Mouse (Mus musculus) lung, postnatal 10 days (tissue): ENCODE results near the gene Brms1.
"Not testable (repeated sequence)": the region's sequence is repeated elsewhere in the genome, so short reads cannot be mapped to it uniquely, and the experiment has no call there.

Source experiments
- DNase-seq: peaks from one replicate; pipeline ENCODE4 v3.0.0; 2021

The Brms1 gene

DNA sequence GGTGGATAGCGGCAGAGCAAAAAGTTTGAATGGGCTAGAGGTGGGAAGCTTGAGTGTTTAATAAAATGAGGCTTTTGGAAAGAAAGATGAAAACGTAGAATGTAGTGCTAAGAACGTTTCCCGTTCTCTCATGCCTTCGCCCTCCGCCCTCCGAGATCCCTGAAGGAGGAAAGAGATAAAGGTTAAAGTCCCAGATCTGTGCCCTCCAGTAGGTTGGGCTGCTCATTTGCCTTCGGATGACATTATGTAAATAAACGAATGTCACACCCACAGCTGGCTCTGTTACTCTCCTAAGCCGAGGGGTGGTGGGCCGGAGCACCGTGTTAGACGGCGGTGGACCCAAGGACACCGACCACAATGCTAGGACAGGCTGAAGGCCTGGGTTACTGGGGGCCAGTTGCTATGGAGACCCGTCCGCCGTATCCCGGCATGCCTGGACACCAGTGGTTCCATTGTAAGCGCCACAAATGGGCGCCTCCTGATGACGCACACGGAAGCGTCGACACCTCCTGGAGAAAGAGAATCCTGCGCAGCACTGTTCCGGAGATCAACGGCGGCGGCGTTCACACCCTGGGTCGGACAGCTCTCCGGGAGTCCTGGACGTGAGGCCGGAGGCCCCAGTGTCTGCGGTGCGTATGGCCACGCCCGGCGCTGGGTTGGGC is at the start of gene Brms1:
Gene Brms1, plus strand, starts transcription at position 493 of the 662 bp plus-strand sequence.
- peak; percentile 95 for DNase-seq

DNA sequence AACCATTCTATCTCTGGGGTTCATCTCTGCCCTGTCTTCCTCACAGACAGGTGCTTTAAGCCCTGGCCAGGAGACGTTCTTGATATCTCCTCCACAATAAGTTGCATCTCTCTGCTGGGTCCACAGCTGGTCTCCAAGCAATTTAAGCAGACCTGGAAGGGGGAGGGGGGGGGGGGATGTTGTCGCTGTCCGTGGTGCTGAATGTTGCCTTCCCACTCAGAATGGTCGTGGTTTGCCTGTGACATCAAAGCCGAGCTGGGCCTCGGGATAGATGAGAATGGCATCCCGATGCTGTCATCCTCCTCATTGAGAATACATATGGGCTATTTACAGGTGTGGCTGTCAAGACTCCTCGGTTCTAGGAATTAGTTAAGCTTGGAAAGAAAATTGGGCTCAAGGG is 48.8 kb upstream of the Brms1 start:
- DNase-seq, result no peak

DNA sequence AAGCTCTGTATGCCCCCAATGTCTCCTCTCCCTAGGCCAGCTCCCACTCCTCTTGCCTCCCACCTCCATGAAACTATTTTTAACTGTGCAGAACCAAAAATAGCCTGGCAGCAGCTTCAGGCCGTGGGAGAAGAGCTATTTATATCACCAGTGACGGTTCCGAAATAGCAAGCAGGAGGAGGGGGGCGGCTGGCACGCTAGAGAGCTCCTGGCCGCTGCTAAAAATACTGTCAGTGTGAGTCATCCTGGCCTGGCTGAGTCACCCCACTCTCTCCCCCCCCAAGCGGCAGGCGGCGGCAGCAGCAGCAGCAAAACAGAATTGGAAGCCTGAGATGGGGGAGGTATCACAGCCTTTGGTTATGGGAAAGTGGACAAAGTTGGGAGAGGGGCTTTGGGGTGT is 48.2 kb upstream of the Brms1 start:
- DNase-seq, result peak; percentile 83

DNA sequence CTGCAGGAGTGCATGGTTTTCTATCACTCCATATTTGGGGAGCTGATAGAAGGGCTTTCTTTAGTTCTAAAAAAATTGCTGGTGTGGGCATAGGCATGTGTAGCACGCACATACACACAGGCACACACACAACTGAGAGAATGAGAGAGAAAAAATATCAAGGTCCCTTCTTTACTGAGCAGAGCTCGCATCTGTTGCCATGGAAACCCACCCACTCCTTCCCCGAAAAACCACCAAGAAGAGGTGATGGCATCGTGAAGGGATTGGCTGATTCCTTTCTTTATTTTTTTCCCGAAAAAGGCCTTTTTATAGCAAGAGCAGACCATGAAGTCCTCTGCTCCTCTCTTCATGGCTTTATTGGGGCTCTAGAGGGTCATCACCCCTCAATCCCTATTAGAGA is 47.1 kb upstream of the Brms1 start:
- no peak for DNase-seq

DNA sequence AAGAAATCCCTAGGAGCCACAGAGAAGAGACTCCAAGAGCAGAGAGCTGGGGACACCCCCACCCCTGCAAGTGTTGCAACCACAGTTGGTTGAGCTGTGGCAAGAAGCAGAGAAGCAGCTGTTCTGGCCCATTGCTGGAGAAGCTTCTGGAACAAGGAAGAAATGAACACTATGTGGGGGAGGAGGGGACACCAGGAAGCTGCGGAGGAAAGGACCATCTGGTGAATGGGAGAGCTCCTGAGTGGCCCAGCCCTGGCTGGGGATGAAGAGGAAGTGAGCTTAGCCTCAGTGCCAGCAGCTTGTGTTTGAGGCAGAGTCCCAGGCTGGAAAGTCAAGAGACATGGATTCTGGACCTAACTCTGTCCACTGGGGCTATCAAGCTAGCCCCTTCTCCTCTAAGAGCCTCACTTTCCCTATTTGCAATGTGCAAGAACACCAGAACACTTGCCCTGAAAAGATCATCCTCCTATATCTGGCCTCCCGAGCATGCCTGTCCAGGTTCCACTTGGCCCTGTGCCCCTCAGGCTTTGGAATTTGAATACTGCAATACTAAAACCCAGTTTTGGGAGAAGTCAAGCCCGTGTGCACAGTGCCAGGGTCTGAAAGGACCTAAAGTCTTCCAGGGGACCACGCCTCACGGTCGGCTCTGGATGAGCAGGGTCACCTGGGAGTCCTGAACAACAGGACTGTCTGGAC is 41.6 kb upstream of the Brms1 start:
- no peak for DNase-seq

DNA sequence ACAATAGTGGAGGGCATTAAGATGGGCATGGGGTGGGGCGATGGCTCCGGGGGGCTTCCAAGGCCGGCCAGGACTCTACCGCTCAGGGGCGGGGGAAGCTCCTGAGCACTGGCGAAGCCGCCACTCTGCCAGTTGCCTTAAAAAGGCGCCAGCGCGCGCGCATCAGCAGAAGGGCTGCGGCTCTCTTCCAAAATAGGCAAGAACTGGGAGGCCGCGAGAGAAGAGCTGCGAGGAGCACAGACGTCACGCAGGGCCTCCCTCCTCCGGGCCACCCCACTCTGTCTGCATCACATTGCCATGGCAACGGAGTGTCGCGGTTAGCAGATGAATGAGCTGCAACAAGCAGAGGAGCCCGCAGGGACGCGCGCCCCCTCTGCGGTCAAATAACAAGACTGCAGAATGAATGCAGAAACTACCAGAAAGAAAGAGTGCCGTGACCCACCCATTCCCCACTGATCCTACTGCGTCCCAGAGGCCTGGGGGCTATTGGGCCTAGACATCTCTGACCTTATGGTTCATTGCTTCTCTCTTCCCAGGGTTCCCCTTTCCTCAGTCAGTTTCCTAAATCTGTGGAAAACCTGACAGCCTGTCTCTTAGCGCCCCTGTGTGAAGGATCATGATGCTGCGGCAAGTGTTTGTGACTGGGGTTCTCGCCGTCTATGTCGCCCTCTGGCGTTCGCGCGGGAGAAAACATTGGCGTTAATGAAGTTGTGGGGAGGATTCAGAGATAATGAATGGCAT is 39.3 kb upstream of the Brms1 start:
- peak; percentile 84 for DNase-seq

DNA sequence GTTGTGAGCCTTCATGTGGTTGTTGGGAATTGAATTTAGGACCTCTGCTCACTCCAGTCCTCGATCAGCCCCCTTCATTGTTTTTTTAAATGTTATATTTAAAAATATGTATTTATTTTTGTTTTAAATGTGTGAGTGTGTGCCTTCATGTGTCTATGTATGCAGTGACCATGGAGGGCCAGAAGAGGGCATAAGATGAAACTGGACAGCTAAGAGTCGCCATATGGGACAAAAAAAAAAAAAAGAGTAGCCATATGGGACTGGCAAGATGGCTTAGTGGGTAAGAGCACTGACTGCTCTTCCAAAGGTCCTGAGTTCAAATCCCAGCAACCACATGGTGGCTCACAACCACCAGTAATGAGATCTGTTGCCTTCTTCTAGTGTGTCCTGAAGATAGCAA is 37.5 kb upstream of the Brms1 start:
- DNase-seq, result not testable (repeated sequence)

DNA sequence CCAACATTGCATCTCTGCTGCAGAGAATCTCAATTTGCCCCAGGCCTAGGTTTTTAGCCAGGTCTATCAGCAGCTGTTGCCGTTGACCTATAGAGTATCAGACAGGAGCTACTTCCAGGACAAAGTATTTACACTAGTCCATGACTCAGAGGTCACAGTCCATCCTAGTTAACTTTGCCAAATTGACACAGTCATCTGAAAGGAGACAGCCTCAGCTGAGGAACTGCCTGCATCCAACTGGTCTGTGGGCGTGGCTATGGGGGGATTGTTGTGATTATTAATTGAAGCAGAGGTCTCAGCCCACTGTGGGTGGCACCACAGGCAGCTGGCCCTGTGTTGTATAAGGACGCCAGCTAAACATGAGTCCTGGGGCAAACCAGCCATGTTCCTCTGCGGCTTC is 36.2 kb upstream of the Brms1 start:
- no peak for DNase-seq

DNA sequence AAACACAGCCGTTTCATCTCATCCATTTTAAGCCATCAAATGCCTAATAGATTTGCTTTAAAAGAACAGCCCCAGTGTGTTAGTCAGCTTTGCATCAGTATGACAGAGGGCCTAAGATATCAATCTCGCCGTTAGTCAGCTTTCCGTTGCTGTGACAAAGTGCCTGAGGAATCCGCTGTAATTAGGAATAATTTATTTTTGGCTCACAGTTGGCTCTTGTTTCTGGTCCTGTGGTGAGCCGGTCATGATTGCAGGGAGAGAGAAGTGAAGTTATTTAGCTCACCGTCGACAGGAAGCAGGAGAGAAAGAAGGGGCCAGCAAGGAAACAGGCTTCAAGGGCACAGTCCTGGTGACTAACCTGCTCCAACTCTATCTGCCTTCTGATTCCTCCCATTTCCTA is 28.0 kb upstream of the Brms1 start:
- DNase-seq, result no peak

DNA sequence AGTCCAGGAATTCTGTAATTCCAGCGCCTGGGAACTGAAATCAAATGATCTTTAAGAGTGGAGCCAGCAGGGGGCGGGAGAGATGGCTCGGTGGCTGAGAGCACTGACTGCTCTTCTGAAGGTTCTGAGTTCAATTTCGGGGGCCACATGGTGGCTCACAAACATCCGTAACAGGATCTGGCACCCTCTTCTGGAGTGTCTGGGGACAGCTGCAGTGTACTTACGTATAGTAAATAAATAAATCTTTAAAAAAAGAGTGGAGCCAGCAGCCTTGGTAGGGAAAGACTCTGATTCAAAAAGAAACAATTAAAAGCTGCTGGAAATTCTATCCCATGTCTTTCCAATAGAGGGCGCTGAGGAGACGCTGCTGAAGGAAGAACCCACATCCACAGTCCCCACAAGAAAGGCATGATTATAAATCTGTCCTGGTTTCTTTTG is 26.2 kb upstream of the Brms1 start:
- peak; percentile 66 for DNase-seq

DNA sequence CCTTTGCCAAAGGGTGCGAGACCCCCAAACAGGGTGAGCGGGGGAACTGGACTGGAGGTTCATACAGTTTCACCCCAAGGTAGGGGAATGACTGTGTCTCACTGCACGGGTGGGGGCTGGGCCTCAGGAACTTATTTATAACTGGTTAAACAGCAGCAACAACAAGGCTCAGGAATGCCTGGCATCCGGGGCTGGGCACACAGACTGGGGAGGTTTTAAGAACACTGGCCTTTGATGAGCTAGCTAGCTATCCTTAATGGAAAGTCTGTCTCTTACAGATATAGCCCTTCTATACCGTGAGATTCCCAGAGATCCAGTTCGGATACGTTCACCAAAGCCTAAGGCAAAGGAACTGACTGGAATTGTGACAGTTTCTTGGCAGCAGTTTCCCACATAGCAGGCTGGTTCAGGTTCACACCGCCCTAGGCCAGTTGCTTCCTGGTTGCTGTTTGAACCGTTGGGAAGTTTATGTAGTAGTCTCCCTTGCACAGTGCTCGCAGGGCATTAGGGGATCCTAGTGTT is 24.9 kb upstream of the Brms1 start:
- DNase-seq, result peak; percentile 55

DNA sequence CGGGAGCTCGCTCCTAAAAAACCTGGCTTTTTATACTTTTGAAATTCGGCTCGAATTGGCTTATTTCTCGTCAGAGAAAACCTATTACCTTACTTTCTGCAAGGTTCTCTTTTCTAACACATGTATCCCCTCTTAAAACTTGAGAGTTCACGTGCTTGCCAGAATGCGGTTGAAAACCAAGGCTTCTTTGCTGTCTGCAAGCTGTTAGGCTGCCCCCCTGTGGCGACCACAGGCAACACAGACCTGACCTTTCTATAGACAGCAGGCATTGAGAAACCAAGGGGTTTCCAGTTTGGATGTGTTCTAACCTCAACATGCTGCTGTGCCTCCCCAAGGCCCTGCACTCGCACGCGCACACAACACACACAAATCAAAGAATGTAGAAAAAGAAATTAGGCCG is 24.4 kb upstream of the Brms1 start:
- peak; percentile 83 for DNase-seq

DNA sequence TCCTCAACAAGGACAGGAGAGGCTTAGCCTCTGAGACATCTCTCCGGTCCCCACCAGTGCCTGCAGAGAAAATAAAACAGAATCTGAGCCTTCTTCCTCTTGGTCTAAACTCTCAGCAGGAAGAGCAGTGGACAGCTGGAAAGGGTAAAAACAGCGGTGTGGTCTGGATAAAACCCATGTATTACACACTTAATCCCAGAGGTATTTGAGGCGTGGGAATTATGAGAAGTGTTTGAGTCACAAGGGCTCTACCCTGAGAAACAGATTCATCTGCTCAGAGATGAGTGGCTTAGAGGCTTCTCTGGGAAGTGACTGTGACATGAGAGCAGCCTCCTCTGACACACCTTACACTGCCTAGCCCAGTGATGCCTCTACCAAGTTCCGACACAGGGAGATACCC is 23.5 kb upstream of the Brms1 start:
- DNase-seq, result no peak

DNA sequence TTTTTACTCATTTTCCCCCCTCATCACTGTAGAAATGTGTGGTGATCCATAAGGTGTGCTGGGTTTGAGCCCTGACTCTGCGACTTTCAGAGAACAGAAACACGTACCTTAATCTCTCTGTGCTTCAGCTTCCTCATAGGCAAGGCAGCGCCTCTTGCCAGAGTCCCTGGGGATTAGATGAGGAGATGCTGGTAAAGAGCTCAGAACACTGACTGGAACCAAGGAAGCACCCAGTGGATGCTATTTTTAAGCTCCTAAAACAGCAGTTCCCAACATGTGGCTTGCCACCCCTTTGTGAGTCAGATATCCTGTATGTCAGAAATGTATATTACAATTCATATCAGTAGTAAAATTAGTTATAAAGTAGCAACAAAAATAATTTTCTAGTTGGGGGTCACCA is 23.0 kb upstream of the Brms1 start:
- no peak for DNase-seq

DNA sequence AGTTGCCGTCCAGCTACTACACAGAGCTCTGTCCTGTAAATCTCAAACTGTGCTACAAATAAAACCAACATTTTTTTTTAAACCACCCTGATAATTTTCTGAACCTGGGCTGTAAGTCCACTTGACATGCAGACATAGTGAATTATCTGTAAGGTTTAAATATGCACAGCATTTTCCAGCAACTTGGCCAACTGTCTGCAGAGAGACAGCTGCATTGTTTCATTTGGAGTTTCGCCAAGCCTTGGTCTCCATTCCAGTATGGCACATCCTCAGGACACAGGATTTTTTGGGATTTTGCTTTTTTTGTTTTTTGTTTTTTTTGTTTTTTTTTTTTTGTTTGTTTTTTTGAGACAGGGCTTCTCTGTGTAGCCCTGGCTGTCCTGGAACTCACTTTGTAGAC is 19.7 kb upstream of the Brms1 start:
- DNase-seq, result no peak

DNA sequence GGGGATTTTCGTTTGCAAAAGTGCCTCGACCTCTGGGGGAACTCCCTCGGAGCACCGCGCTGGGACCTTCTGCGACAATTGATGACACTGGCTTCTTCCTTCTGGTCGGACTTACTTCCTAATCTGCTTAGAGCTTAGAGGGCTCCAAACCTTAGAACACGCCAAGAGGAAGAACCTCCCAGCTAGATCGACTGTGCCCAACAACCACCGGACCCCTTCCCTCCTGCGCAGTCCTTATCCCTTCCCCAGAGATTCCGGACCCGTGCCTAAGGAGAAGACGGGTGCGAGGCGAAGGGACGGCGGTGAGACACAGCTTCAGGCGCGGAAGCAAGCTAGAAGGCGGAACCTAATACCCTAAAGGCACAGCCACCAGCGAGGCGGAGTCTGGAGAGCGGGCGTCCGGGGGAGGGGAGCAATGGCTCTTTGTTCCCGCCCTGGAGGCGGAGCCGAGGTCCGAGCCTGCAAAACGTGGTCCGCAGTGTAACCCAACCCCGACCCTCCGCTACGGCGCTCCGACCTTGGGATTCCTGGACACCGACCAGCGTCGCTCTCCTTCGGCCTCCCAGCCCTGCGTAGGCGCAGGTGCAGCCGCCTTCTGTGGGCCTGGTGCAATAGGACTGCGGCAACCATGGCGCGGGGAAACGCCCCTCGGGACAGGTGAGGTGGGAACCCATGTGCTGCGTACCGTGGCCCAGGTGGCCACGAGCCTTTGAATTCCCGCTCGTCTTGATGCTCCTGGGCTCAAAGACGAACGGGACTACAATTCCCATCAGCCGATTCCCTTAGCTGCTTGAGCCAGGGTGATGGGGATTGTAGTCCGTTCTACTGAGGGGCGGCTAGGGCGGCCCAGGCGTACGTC is 17.3 kb upstream of the Brms1 start, which contains the start of gene Slc29a2:
Gene Slc29a2, plus strand, starts transcription at position 240 of the 859 bp plus-strand sequence.
- peak; percentile 96 for DNase-seq

DNA sequence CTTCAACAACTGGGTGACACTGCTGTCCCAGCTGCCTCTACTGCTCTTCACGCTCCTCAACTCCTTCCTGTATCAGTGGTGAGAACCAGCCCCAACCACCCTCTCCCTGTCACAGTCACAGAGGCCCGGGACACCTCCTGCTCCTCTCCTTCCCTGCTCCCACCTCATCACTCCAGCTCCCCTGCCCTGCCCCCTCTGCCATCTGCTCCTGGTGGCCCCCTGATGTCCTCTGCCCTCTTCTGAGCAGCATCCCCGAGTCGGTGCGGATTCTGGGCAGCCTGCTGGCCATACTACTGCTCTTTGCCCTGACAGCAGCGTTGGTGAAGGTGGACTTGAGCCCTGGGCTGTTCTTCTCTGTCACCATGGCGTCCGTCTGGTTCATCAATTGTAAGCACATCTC is 15.0 kb upstream of the Brms1 start:
- no peak for DNase-seq

DNA sequence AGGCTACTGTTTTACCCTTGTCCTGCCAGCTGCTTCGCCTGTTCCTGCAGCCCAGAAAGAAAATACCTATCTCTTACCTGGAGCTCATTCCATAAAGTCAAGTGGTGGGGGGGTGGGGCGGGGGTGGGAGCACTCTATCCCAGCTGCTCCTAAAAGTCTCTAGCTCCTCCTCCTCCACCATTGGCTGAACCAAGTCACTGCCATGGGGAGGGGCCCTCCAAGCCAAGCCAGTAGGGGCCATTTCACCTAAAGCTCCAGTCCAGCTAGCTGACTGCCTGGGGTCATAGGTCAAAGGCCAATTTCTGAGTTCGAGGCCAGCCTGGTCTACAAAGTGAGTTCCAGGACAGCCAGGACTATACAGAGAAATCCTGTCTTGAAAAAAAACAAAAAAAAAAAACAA is 8.5 kb upstream of the Brms1 start:
- DNase-seq, result no peak

DNA sequence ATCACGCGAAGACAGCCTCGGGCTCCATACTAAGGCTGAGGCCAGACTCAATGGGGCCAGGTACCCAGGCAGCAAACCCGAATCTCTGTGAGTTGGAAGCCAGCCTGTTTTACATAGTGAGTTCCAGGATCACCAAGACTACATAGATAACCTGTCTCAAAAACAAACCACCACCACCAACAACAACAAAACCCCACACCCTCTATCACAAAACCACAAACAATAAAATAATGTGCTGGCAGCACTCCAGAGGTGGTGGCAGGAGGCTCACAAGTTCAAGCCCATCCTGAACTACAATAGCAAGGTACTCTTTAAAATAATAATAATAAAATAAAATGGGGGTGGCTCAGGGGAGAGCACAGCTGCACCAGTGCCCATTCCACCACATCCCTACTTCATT is 4.6 kb upstream of the Brms1 start:
- no peak for DNase-seq

DNA sequence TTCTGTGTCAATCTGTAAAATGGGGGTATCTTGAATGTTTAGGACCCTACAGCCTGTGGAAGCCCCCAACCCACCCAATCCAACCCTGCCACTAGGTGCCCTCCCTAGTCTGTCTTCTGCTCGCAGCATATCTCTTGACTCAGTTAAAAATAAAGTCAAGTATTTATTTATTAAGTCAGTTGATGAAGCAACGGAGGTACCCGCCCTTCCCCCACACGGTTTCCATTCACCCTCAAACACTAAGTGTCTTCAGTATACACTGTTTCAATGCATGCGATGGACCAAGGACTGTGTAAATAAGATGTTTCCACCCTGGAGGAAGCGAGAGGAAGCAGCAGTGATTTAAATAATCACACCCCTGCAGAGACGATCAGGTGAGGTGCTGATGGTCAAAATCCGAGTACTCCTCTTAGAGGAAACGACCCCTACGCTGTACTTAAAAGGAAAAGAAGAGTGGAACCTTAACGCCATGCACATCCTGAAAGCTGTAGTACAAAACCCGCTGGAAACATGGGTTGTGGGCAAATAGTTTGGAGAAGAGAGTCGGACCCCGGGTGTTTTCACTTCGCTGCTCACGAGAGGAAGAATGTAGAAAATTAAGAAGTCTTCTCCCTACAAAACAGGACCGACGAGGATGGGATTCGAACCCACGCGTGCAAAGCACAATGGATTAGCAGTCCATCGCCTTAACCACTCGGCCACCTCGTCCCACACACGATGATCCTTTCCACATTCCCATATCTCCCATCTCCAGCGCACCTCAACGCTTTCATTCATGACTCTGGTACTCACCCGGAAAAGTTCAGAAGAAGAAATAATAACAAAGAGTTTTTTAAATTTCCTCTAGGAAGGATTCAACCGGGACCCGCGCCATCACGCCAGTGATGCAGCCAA is 3.2 kb upstream of the Brms1 start:
- peak; percentile 84 for DNase-seq

DNA sequence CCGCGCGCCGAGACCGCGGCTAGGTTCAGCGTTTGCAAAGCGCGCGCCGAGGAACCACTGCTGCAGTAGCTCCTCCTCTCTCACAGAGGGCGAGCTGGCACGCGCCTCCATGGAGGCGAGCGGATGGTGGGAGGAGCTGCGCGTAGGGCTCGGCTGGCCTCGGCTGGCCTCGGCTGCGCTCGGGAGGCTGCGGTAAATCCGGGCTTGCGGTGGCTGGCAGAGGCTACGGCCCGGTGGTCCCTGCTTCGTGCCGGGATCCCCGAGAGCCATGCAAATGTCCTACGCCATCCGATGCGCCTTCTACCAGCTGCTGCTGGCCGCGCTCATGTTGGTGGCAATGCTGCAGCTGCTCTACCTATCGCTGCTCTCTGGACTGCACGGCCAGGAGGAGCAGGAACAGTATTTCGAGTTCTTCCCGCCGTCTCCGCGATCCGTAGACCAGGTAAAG is 2.4 kb upstream of the Brms1 start, which contains the start of the genes B4gat1 and AC124502.3:
Gene B4gat1, plus strand, starts transcription at position 118 of the 448 bp plus-strand sequence.
Gene AC124502.3, plus strand, starts transcription at position 183 of the 448 bp plus-strand sequence.
- peak; percentile 94 for DNase-seq
